Comparison of ENCODE assay signal across 9 mouse cellular contexts in the genomic region with DNA sequence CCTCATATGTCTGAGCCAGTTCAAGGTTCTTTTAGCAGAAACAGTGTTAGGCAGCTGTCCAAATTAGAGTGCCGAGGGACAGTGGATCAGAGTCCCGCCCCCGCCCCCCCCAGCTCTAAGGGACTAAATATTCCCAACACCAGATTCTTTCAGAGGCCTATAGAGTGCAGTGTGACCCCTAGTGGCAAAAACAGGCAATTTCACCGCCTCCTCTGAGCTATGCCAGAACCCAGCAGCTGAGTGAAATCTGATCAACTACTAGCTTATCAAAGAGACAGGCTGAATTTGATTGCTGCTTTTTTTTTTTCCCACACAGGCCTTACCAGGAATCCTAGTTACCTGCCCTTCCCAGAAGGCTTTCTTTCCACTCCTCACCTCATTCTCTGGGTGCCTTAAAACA. TPM values are rescaled to one million over a fixed set of nuclear protein-coding genes. Genes with fewer than 3 reads are reported as not detected.
DNase-seq lines count a peak whose midpoint lies in the region; ATAC-seq and TF ChIP-seq lines count a peak whose summit lies in the region.
"Had no signal": no experiment of that assay in that cellular context is flagged by ENCODE, and none has a peak within 500 bp of the region (broad histone marks: within the 10 kb centered on the region; RNA-seq: fewer than 3 reads in every experiment).

No protein-coding gene starts in this region.

- no peak overlapping the region for H3K4me3 ChIP-seq in intestine, embryonic 14.5 days (ENCODE audit: low read depth, low read length)
- H3K4me3 ChIP-seq in intestine, embryonic 15.5 days (replicated peaks) = no peak overlapping the region
- no peak overlapping the region for H3K4me3 ChIP-seq in ES-Bruce4 (ENCODE audit: low read depth, low read length)
- H3K4me3 ChIP-seq: limb, embryonic 15.5 days had no signal

- no peak for ATAC-seq in intestine, embryonic 14.5 days (replicated peaks; ENCODE audit: low FRiP score, low TSS enrichment, low read depth)
- ATAC-seq in intestine, embryonic 15.5 days = no peak

- peak; percentile 31 for TF ChIP-seq CTCF in ES-Bruce4 (IDR thresholded peaks at IDR 0.05; ENCODE audit: low read depth, low read length)

- no peak for TF ChIP-seq EP300 in ES-Bruce4 (IDR thresholded peaks at IDR 0.05; ENCODE audit: insufficient read depth, low read depth, low read length)

- peak; percentile 67 for DNase-seq in intestine, embryonic 14.5 days (ENCODE audit: low spot score)
- DNase-seq in brain, adult 2 months (ENCODE audit: low read depth, low spot score) = peak; percentile 71
- peak; percentile 28 to 80 for DNase-seq in frontal cortex, adult 2 months (ENCODE audit: extremely low spot score in 1 of 2, low spot score in 1 of 2)
- peak; percentile 49 for DNase-seq in layer of hippocampus, adult 9-10 months (ENCODE audit: low spot score)
- DNase-seq in mesoderm, embryonic 11.5 days (ENCODE audit: low read depth, low spot score) = peak; percentile 34
- peak; percentile 55 for DNase-seq in thymus, postnatal 4 days

- H3K9me3 ChIP-seq in intestine, embryonic 14.5 days (ENCODE audit: control insufficient read depth, low read length) = no peaks in the 10 kb centered on the region
- H3K9me3 ChIP-seq in intestine, embryonic 15.5 days = no peaks in the 10 kb centered on the region
- H3K9me3 ChIP-seq in ES-Bruce4 (replicated peaks; ENCODE audit: control insufficient read depth, insufficient read depth, low read length, poor library complexity, severe bottlenecking) = no peaks in the 10 kb centered on the region
- H3K9me3 ChIP-seq: limb, embryonic 15.5 days had no signal

- H3K4me1 ChIP-seq in intestine, embryonic 14.5 days (replicated peaks; ENCODE audit: control insufficient read depth, insufficient read depth, low read length) = no peaks in the 10 kb centered on the region
- no peaks in the 10 kb centered on the region for H3K4me1 ChIP-seq in intestine, embryonic 15.5 days (replicated peaks)
- H3K4me1 ChIP-seq in ES-Bruce4 (ENCODE audit: control insufficient read depth, insufficient read depth, low read length) = no peaks in the 10 kb centered on the region
- H3K4me1 ChIP-seq: limb, embryonic 15.5 days had no signal

- H3K27ac ChIP-seq in intestine, embryonic 14.5 days (ENCODE audit: low read depth) = no peak overlapping the region
- H3K27ac ChIP-seq in intestine, embryonic 15.5 days = no peak overlapping the region
- H3K27ac ChIP-seq in ES-Bruce4 (ENCODE audit: insufficient read depth, low read length) = no peak overlapping the region
- H3K27ac ChIP-seq: limb, embryonic 15.5 days had no signal

- no peak overlapping the region for H3K4me2 ChIP-seq in intestine, embryonic 14.5 days (ENCODE audit: low read length)
- no peak overlapping the region for H3K4me2 ChIP-seq in intestine, embryonic 15.5 days (replicated peaks)
- H3K4me2 ChIP-seq: limb, embryonic 15.5 days had no signal

- no peak overlapping the region for H3K9ac ChIP-seq in intestine, embryonic 14.5 days (ENCODE audit: low read length)
- H3K9ac ChIP-seq in intestine, embryonic 15.5 days = no peak overlapping the region
- no peak overlapping the region for H3K9ac ChIP-seq in ES-Bruce4 (ENCODE audit: low read depth, poor library complexity, severe bottlenecking)
- H3K9ac ChIP-seq: limb, embryonic 15.5 days had no signal

- H3K36me3 ChIP-seq in intestine, embryonic 14.5 days (ENCODE audit: control insufficient read depth, insufficient read depth, low read length) = no peaks in the 10 kb centered on the region
- no peaks in the 10 kb centered on the region for H3K36me3 ChIP-seq in intestine, embryonic 15.5 days
- H3K36me3 ChIP-seq in ES-Bruce4 (ENCODE audit: control insufficient read depth, insufficient read depth, low read length, poor library complexity, severe bottlenecking) = 0 out of 2 replicates have a peak, but pooled peaks cover 3% of the 10 kb centered on the region
- H3K36me3 ChIP-seq: limb, embryonic 15.5 days had no signal

- no peaks in the 10 kb centered on the region for H3K27me3 ChIP-seq in intestine, embryonic 14.5 days (replicated peaks; ENCODE audit: control insufficient read depth, insufficient read depth, low read length)
- H3K27me3 ChIP-seq in intestine, embryonic 15.5 days (replicated peaks) = no peaks in the 10 kb centered on the region
- no peaks in the 10 kb centered on the region for H3K27me3 ChIP-seq in ES-Bruce4 (ENCODE audit: control insufficient read depth, insufficient read depth, low read length, poor library complexity, severe bottlenecking)
- H3K27me3 ChIP-seq: limb, embryonic 15.5 days had no signal

- TF ChIP-seq POLR2A in ES-Bruce4 (IDR thresholded peaks at IDR 0.05; ENCODE audit: insufficient read depth, low read length) = no peak

- WGBS in intestine, embryonic 14.5 days = 9% methylated on average over 4 of the region's 4 CpGs
- WGBS in intestine, embryonic 15.5 days = 14% methylated on average over 4 of the region's 4 CpGs

RNA-seq across cellular contexts. Expression of a gene that starts 4.4 kb away (rescaled TPM):
- polyA plus RNA-seq in intestine, embryonic 14.5 days (2014; fragmentation: Nextera tagmentation; extraction: Ambion mirVana) = 6.2 and 7.2 TPM in 2 replicates
- 8.5 and 8.6 TPM in 2 replicates for polyA plus RNA-seq in intestine, embryonic 15.5 days (2015; fragmentation: Nextera tagmentation; extraction: Ambion mirVana)
- 20.2 and 20.5 TPM in 2 replicates for polyA plus RNA-seq in ES-Bruce4 (2011; ENCODE audit: insufficient read depth, insufficient read length, low read depth, missing spikeins)
- 36.0 and 39.1 TPM in 2 replicates for polyA plus RNA-seq in frontal cortex, adult 2 months (2012; rRNA removed)

RNA-seq across cellular contexts. Expression of a gene that starts 14.7 kb away (rescaled TPM):
- 4.2 and 6.0 TPM in 2 replicates for polyA plus RNA-seq in intestine, embryonic 14.5 days (2014; fragmentation: Nextera tagmentation; extraction: Ambion mirVana)
- polyA plus RNA-seq in intestine, embryonic 15.5 days (2015; fragmentation: Nextera tagmentation; extraction: Ambion mirVana) = 5.2 and 7.5 TPM in 2 replicates
- 3.5 and 5.2 TPM in 2 replicates for polyA plus RNA-seq in ES-Bruce4 (2011; ENCODE audit: insufficient read depth, insufficient read length, low read depth, missing spikeins)
- polyA plus RNA-seq in frontal cortex, adult 2 months (2012; rRNA removed) = 19.2 and 21.8 TPM in 2 replicates

RNA-seq across cellular contexts. Expression of a gene that starts 15.8 kb away (rescaled TPM):
- 53.9 and 56.7 TPM in 2 replicates for polyA plus RNA-seq in intestine, embryonic 14.5 days (2014; fragmentation: Nextera tagmentation; extraction: Ambion mirVana)
- 62.9 and 64.7 TPM in 2 replicates for polyA plus RNA-seq in intestine, embryonic 15.5 days (2015; fragmentation: Nextera tagmentation; extraction: Ambion mirVana)
- 33.7 and 41.9 TPM in 2 replicates for polyA plus RNA-seq in ES-Bruce4 (2011; ENCODE audit: insufficient read depth, insufficient read length, low read depth, missing spikeins)
- 15.0 and 17.7 TPM in 2 replicates for polyA plus RNA-seq in frontal cortex, adult 2 months (2012; rRNA removed)

RNA-seq across cellular contexts. Expression of a gene that starts 25.3 kb away (rescaled TPM):
- polyA plus RNA-seq in intestine, embryonic 14.5 days (2014; fragmentation: Nextera tagmentation; extraction: Ambion mirVana) = 2.0 and 2.7 TPM in 2 replicates
- 2.5 and 2.6 TPM in 2 replicates for polyA plus RNA-seq in intestine, embryonic 15.5 days (2015; fragmentation: Nextera tagmentation; extraction: Ambion mirVana)
- 4.7 and 4.9 TPM in 2 replicates for polyA plus RNA-seq in ES-Bruce4 (2011; ENCODE audit: insufficient read depth, insufficient read length, low read depth, missing spikeins)
- polyA plus RNA-seq in frontal cortex, adult 2 months (2012; rRNA removed) = 273 and 320 TPM in 2 replicates
